Mouse (Mus musculus): Measurements from ENCODE around the gene Cep78.

- TF ChIP-seq POLR2A (IDR thresholded peaks at IDR 0.05; ENCODE audit: insufficient read length, low read depth) (no peak), TCF12 (IDR thresholded peaks at IDR 0.05; ENCODE audit: insufficient read depth, poor library complexity, severe bottlenecking) (no peak), TCF3 (IDR thresholded peaks at IDR 0.05; ENCODE audit: insufficient read length, low read depth) (no peak), USF1 (IDR thresholded peaks at IDR 0.05; ENCODE audit: low read depth) (no peak), MYOD1 (IDR thresholded peaks at IDR 0.05; ENCODE audit: control insufficient read depth in 1 of 3, insufficient read length in 2 of 3, low read depth in 2 of 3) (no peak), MAX (IDR thresholded peaks at IDR 0.05; ENCODE audit: low read depth) (no peak), MYOG (IDR thresholded peaks at IDR 0.05; ENCODE audit: control insufficient read depth in 1 of 3, insufficient read depth in 1 of 3, insufficient read length in 2 of 3, low read depth in 2 of 3) (no peak)
Observed at GRCm38 (mm10) chr19:15943117-15943423, 41.7 kb downstream of the Cep78 start.

Measured in myocyte (in vitro differentiated cells).